Mouse (Mus musculus) CH12.LX (cell line): ENCODE results near the gene Tmem200b.

ENCODE experiments used
- CHD1 ChIP-seq: IDR thresholded peaks from 2 replicates; pipeline ENCODE4 v1.6.1; 2012; ENCODE audit warnings: low read depth, low read length, improper control_type of control experiment, inconsistent platforms
- CHD2 ChIP-seq: IDR thresholded peaks from 2 replicates; pipeline ENCODE4 v1.6.1; 2011; ENCODE audit warnings: low read length, improper control_type of control experiment
- CTCF ChIP-seq, 2 experiments: IDR thresholded peaks in 1 of 2; conservative IDR thresholded peaks in 1 of 2; 2 replicates each; pipeline ENCODE4 v1.5.1; 2011 to 2012; ENCODE audit warnings: low read depth in 2 of 2, low read length in 2 of 2, improper control_type of control experiment in 1 of 2, inconsistent platforms in 1 of 2, mild to moderate bottlenecking in 1 of 2, moderate library complexity in 1 of 2
- E2F4 ChIP-seq: IDR thresholded peaks from 2 replicates; pipeline ENCODE4 v1.6.1; 2011; ENCODE audit warnings: low read depth, low read length, improper control_type of control experiment; ENCODE audit not compliant: insufficient replicate concordance
- EP300 ChIP-seq: IDR thresholded peaks from 2 replicates; pipeline ENCODE4 v1.6.1; 2011; ENCODE audit warnings: low read length, improper control_type of control experiment
- JUN ChIP-seq: IDR thresholded peaks from 2 replicates; pipeline ENCODE4 v1.6.1; 2011; ENCODE audit warnings: low read depth, mild to moderate bottlenecking, low read length, improper control_type of control experiment, moderate library complexity; ENCODE audit not compliant: insufficient read depth
- MAZ ChIP-seq: IDR thresholded peaks from 2 replicates; pipeline ENCODE4 v1.6.1; 2012; ENCODE audit warnings: low read depth, mild to moderate bottlenecking, inconsistent platforms, low read length, improper control_type of control experiment, moderate library complexity
- MYC ChIP-seq: IDR thresholded peaks from 2 replicates; pipeline ENCODE4 v1.6.1; 2011; ENCODE audit warnings: low read depth, mild to moderate bottlenecking, improper control_type of control experiment, low read length
- POLR2A ChIP-seq: IDR thresholded peaks from 2 replicates; pipeline ENCODE4 v1.6.1; 2011; ENCODE audit warnings: low read depth, mild to moderate bottlenecking, improper control_type of control experiment, low read length
- RCOR1 ChIP-seq: conservative IDR thresholded peaks from 2 replicates; pipeline ENCODE4 v1.6.1; 2012; ENCODE audit warnings: low read depth, mild to moderate bottlenecking, inconsistent platforms, low read length, improper control_type of control experiment
- SMC3 ChIP-seq: IDR thresholded peaks from 2 replicates; pipeline ENCODE4 v1.6.1; 2011; ENCODE audit warnings: low read depth, low read length, improper control_type of control experiment

- no peak for TF ChIP-seq JUN
- TF ChIP-seq EP300: no peak
- TF ChIP-seq MAZ: no peak
- no peak for TF ChIP-seq E2F4
- TF ChIP-seq POLR2A: no peak
- no peak for TF ChIP-seq CTCF (conservative IDR thresholded peaks at IDR 0.05 in 1 of 2, IDR thresholded peaks at IDR 0.05 in 1 of 2; ENCODE audit: low read depth in 2 of 2, low read length in 2 of 2)
- no peak for TF ChIP-seq RCOR1
- TF ChIP-seq MYC: no peak
- TF ChIP-seq CHD2: no peak
- TF ChIP-seq SMC3: no peak
- TF ChIP-seq CHD1: no peak
Observed at GRCm38 (mm10) chr4:131947848-131948247, 26.3 kb downstream of the Tmem200b start.
